In genomic region chr12:11149121-11149420, GRCm38 (mm10) we compare ENCODE assay signal across 10 mouse cellular contexts. TPM values are rescaled to one million over a fixed set of nuclear protein-coding genes. Genes with fewer than 3 reads are reported as not detected.
DNase-seq lines count a peak whose midpoint lies in the region; ATAC-seq and TF ChIP-seq lines count a peak whose summit lies in the region.
"Had no signal": no experiment of that assay in that cellular context is flagged by ENCODE, and none has a peak within 500 bp of the region (broad histone marks: within the 10 kb centered on the region; RNA-seq: fewer than 3 reads in every experiment).

No protein-coding gene starts in this region.

- DNase-seq in kidney, postnatal 0 days (ENCODE audit: low spot score), result peak; percentile 67
- DNase-seq in kidney, postnatal 14 days, result no peak
- DNase-seq in embryonic facial prominence, embryonic 11.5 days (ENCODE audit: low spot score), result no peak
- no peak for DNase-seq in midbrain, postnatal 0 days (ENCODE audit: low spot score)
- DNase-seq in right cerebral cortex, postnatal 25 days, result no peak
- no peak for DNase-seq in thymus, postnatal 14 days
- DNase-seq in gastrocnemius, postnatal 4 days (ENCODE audit: low spot score in 2 of 2), result no peak

- H3K27me3 ChIP-seq in kidney, postnatal 0 days (ENCODE audit: insufficient read depth, low read length), result no peaks in the 10 kb centered on the region
- peaks cover 26% of the 10 kb centered on the region for H3K27me3 ChIP-seq in embryonic facial prominence, embryonic 11.5 days (ENCODE audit: control insufficient read depth, insufficient read depth, low read length)
- peaks cover 14% of the 10 kb centered on the region; the same call in 1 of the 2 replicates for H3K27me3 ChIP-seq in hindbrain, embryonic 16.5 days (replicated peaks; ENCODE audit: control insufficient read depth, insufficient read depth, low read length)
- H3K27me3 ChIP-seq in midbrain, postnatal 0 days (ENCODE audit: insufficient read depth, low read length), result peaks cover 28% of the 10 kb centered on the region

- H3K4me1 ChIP-seq in kidney, postnatal 0 days (replicated peaks; ENCODE audit: insufficient read depth, low read length), result no peaks in the 10 kb centered on the region
- H3K4me1 ChIP-seq in embryonic facial prominence, embryonic 11.5 days (ENCODE audit: control insufficient read depth, insufficient read depth, low read length), result peaks cover 2% of the 10 kb centered on the region; the same call in 1 of the 2 replicates
- H3K4me1 ChIP-seq in hindbrain, embryonic 16.5 days (ENCODE audit: control insufficient read depth, insufficient read depth, low read depth, low read length), result peaks cover 14% of the 10 kb centered on the region
- 0 out of 2 replicates have a peak, but pooled peaks cover 4% of the 10 kb centered on the region for H3K4me1 ChIP-seq in midbrain, postnatal 0 days (ENCODE audit: insufficient read depth, low read length)

- no peak overlapping the region for H3K27ac ChIP-seq in kidney, postnatal 0 days
- H3K27ac ChIP-seq in embryonic facial prominence, embryonic 11.5 days (replicated peaks; ENCODE audit: low read depth, low read length), result no peak overlapping the region
- no peak overlapping the region for H3K27ac ChIP-seq in hindbrain, embryonic 16.5 days (ENCODE audit: low read depth, low read length)
- no peak overlapping the region for H3K27ac ChIP-seq in midbrain, postnatal 0 days (ENCODE audit: low read depth, low read length)

- TF ChIP-seq CTCF in kidney, postnatal 0 days (IDR thresholded peaks at IDR 0.05; ENCODE audit: low read depth), result peak; percentile 58
- TF ChIP-seq CTCF in midbrain, postnatal 0 days (IDR thresholded peaks at IDR 0.05), result 0 out of 2 replicates have a peak, but pooled peaks have one; percentile 30

- no peaks in the 10 kb centered on the region for H3K9me3 ChIP-seq in kidney, postnatal 0 days (replicated peaks; ENCODE audit: low read length)
- no peaks in the 10 kb centered on the region for H3K9me3 ChIP-seq in embryonic facial prominence, embryonic 11.5 days (replicated peaks; ENCODE audit: control insufficient read depth, low read length)
- H3K9me3 ChIP-seq in hindbrain, embryonic 16.5 days (ENCODE audit: control insufficient read depth, low read length), result no peaks in the 10 kb centered on the region
- H3K9me3 ChIP-seq in midbrain, postnatal 0 days (ENCODE audit: low read length), result no peaks in the 10 kb centered on the region

- H3K36me3 ChIP-seq in kidney, postnatal 0 days (ENCODE audit: insufficient read depth, low read length), result no peaks in the 10 kb centered on the region
- H3K36me3 ChIP-seq in embryonic facial prominence, embryonic 11.5 days (replicated peaks; ENCODE audit: control insufficient read depth, insufficient read depth, low read depth, low read length), result no peaks in the 10 kb centered on the region
- no peaks in the 10 kb centered on the region for H3K36me3 ChIP-seq in hindbrain, embryonic 16.5 days (ENCODE audit: control insufficient read depth, insufficient read depth, low read length)
- no peaks in the 10 kb centered on the region for H3K36me3 ChIP-seq in midbrain, postnatal 0 days (ENCODE audit: insufficient read depth, low read length)

- peak overlapping the region; percentile 62 for H3K4me3 ChIP-seq in kidney, postnatal 0 days (replicated peaks; ENCODE audit: low read depth, low read length)
- peak overlapping the region; percentile 52 for H3K4me3 ChIP-seq in embryonic facial prominence, embryonic 11.5 days (ENCODE audit: low read depth, low read length)
- H3K4me3 ChIP-seq in hindbrain, embryonic 16.5 days (ENCODE audit: low read length), result peak overlapping the region; percentile 67
- peak overlapping the region; percentile 60 for H3K4me3 ChIP-seq in midbrain, postnatal 0 days (ENCODE audit: low read depth, low read length)
- H3K4me3 ChIP-seq: erythroblast, embryonic 14.5 days had no signal

- WGBS in kidney, postnatal 0 days, result 2% methylated on average over 14 of the region's 14 CpGs
- 2% methylated on average over 14 of the region's 14 CpGs for WGBS in embryonic facial prominence, embryonic 11.5 days
- WGBS in hindbrain, embryonic 16.5 days, result under 1% methylated on average over 14 of the region's 14 CpGs
- WGBS in midbrain, postnatal 0 days, result 1% methylated on average over 14 of the region's 14 CpGs

- H3K4me2 ChIP-seq in kidney, postnatal 0 days (ENCODE audit: low read length), result peak overlapping the region; percentile 92
- peak overlapping the region; percentile 96 for H3K4me2 ChIP-seq in embryonic facial prominence, embryonic 11.5 days (ENCODE audit: low read depth, low read length)
- H3K4me2 ChIP-seq in hindbrain, embryonic 16.5 days (ENCODE audit: low read length), result peak overlapping the region; percentile 97
- H3K4me2 ChIP-seq in midbrain, postnatal 0 days (ENCODE audit: low read depth, low read length, poor library complexity, severe bottlenecking), result peak overlapping the region; percentile 99

- ATAC-seq in kidney, postnatal 0 days (replicated peaks; ENCODE audit: low FRiP score, low read depth), result peak; percentile 31
- ATAC-seq in embryonic facial prominence, embryonic 11.5 days (replicated peaks; ENCODE audit: insufficient number of reproducible peaks, low FRiP score, low TSS enrichment, low read depth), result no peak
- ATAC-seq in hindbrain, embryonic 16.5 days, result no peak; the same call in 1 of the 2 replicates
- no peak for ATAC-seq in midbrain, postnatal 0 days (ENCODE audit: low FRiP score)

- peak overlapping the region; percentile 35; the same call in 1 of the 2 replicates for H3K9ac ChIP-seq in kidney, postnatal 0 days (ENCODE audit: low read depth, low read length)
- peak overlapping the region; percentile 55; the same call in 1 of the 2 replicates for H3K9ac ChIP-seq in embryonic facial prominence, embryonic 11.5 days (replicated peaks; ENCODE audit: low read length)
- peak overlapping the region; percentile 65 for H3K9ac ChIP-seq in hindbrain, embryonic 16.5 days (ENCODE audit: low read depth, low read length)
- H3K9ac ChIP-seq in midbrain, postnatal 0 days (replicated peaks; ENCODE audit: low read length, poor library complexity, severe bottlenecking), result 0 out of 2 replicates have a peak overlapping the region, but pooled peaks have one; percentile 29

RNA-seq across cellular contexts. Expression of gene Kcns3, which starts 1.8 kb away (rescaled TPM):
- polyA plus RNA-seq in kidney, postnatal 0 days (2015; fragmentation: Nextera tagmentation; extraction: Ambion mirVana), result 8.6 and 8.7 TPM in 2 replicates
- polyA plus RNA-seq in embryonic facial prominence, embryonic 11.5 days (2014; fragmentation: Nextera tagmentation; extraction: Ambion mirVana), result 0.65 and 0.93 TPM in 2 replicates
- polyA plus RNA-seq in hindbrain, embryonic 16.5 days (2015; fragmentation: Nextera tagmentation; extraction: Ambion mirVana), result 0.87 and 1.3 TPM in 2 replicates
- 0.44 and 1.8 TPM in 2 replicates for total RNA-seq in midbrain, postnatal 0 days (2014; rRNA removed)
- polyA plus RNA-seq in midbrain, postnatal 0 days (2015; fragmentation: Nextera tagmentation; extraction: Ambion mirVana), result 0.49 and 0.65 TPM in 2 replicates
- total RNA-seq in gastrocnemius, postnatal 4 days (2021), result 1 to 10 TPM; 1.3 to 1.6 TPM
- total RNA-seq: MEL had no signal
- polyA plus RNA-seq: erythroblast, embryonic 14.5 days had no signal

RNA-seq across cellular contexts. Expression of gene Msgn1, which starts 59.7 kb away (rescaled TPM):
- polyA plus RNA-seq in kidney, postnatal 0 days (2015; fragmentation: Nextera tagmentation; extraction: Ambion mirVana), result not detected in 2 replicates
- not detected in 2 replicates for polyA plus RNA-seq in embryonic facial prominence, embryonic 11.5 days (2014; fragmentation: Nextera tagmentation; extraction: Ambion mirVana)
- polyA plus RNA-seq in hindbrain, embryonic 16.5 days (2015; fragmentation: Nextera tagmentation; extraction: Ambion mirVana), result not detected in 2 replicates
- not detected in 2 replicates for total RNA-seq in midbrain, postnatal 0 days (2014; rRNA removed)
- polyA plus RNA-seq in midbrain, postnatal 0 days (2015; fragmentation: Nextera tagmentation; extraction: Ambion mirVana), result not detected in 2 replicates
- total RNA-seq in gastrocnemius, postnatal 4 days (2021), result not detected
- total RNA-seq: MEL had no signal
- polyA plus RNA-seq: erythroblast, embryonic 14.5 days had no signal
